Mouse (Mus musculus) CH12.LX (cell line): ENCODE data around the gene Csrp1.

Experiments used
- BHLHE40 ChIP-seq: IDR thresholded peaks from 2 replicates; pipeline ENCODE4 v1.6.1; 2011; ENCODE audit warnings: mild to moderate bottlenecking, low read depth, low read length, improper control_type of control experiment
- CTCF ChIP-seq, 2 experiments: IDR thresholded peaks in 1 of 2; conservative IDR thresholded peaks in 1 of 2; 2 replicates each; pipeline ENCODE4 v1.5.1; 2011 to 2012; ENCODE audit warnings: low read depth in 2 of 2, low read length in 2 of 2, improper control_type of control experiment in 1 of 2, inconsistent platforms in 1 of 2, mild to moderate bottlenecking in 1 of 2, moderate library complexity in 1 of 2
- MAX ChIP-seq: IDR thresholded peaks from 2 replicates; pipeline ENCODE4 v1.6.1; 2011; ENCODE audit warnings: low read length, improper control_type of control experiment
- POLR2A ChIP-seq: IDR thresholded peaks from 2 replicates; pipeline ENCODE4 v1.6.1; 2011; ENCODE audit warnings: low read depth, mild to moderate bottlenecking, improper control_type of control experiment, low read length
- UBTF ChIP-seq: IDR thresholded peaks from 2 replicates; pipeline ENCODE4 v1.6.1; 2012; ENCODE audit warnings: low read depth, mild to moderate bottlenecking, inconsistent platforms, low read length, improper control_type of control experiment, moderate library complexity
- USF1 ChIP-seq: IDR thresholded peaks from 2 replicates; pipeline ENCODE4 v1.6.1; 2014; ENCODE audit warnings: low read depth, mild to moderate bottlenecking, inconsistent platforms, low read length, improper control_type of control experiment

DNA sequence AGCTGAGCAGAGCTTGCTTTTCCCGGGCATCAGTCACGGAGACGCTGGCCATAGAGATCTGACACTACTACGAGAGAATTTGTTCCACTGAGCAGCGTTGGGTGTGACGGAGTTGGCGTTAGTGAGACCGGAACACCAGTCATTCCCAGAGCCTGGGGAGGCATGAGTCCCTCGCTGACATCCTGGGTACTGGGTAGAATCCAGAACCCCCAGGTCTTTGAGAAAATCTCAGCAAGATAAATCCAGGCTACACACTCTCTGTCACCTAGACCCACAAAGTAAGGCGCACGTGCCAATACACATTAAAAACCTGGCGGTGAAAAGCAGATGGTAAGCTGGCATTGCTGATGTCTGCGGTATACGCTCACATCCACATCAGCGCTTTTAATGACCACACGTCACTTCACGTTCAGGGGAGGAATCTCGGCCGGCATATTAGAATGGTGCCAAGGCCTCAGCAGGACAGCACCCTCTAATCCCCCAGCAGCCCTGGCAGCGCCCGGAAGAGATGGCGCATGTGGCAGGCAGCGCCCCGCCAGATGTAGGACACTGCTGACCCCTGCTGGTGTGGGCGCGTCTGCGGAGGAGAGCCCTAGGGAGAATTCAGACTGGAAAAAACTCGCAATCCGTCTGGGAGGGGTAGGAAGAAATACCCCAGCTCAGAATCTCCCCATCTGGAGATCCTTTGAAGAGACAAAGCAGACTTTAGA is 20.7 kb upstream of the Csrp1 start:
- TF ChIP-seq POLR2A (no peak), BHLHE40 (no peak), CTCF (conservative IDR thresholded peaks at IDR 0.05 in 1 of 2, IDR thresholded peaks at IDR 0.05 in 1 of 2; ENCODE audit: low read depth in 2 of 2, low read length in 2 of 2) (peak in 1 of 2 experiments; percentile 63; a peak in 2 of 4 replicates), MAX (no peak), USF1 (no peak), UBTF (no peak)
